Mouse (Mus musculus) frontal cortex, adult 2 months (tissue): Measurements from ENCODE around the gene Nars2. TPM values are rescaled to one million over a fixed set of nuclear protein-coding genes. Genes with fewer than 3 reads are reported as not detected.
A peak's percentile ranks its signal among the peaks of the same experiment; 100 is the strongest.

Source experiments
- DNase-seq, 2 experiments: peaks; one replicate each; pipeline ENCODE4 v3.0.0; 2022; ENCODE audit warnings: low spot score in 1 of 2; ENCODE audit errors: extremely low spot score in 1 of 2
- polyA plus RNA-seq: library from polyadenylated mRNA; depleted of rRNA; stranded (reverse); fragments of >200 nt; gene quantifications from 2 replicates; pipeline ENCODE4 v1.2.3, GENCODE M21; 2012

Gene Nars2
- polyA plus RNA-seq, 1 experiment = 10.1 TPM

GRCm38 (mm10) chr7:96970359-96970758 lies 19.1 kb downstream of the Nars2 start:
- DNase-seq = peak in 1 of 2 experiments; percentile 85

GRCm38 (mm10) chr7:96971027-96971996 lies 20.0 kb downstream of the Nars2 start:
- DNase-seq = no peak

- no peak for DNase-seq
These were observed 21.0 kb downstream of the Nars2 start for GRCm38 (mm10) chr7:96972138-96972904.

- no peak for DNase-seq
These were observed 24.6 kb downstream of the Nars2 start for GRCm38 (mm10) chr7:96975914-96976313.

GRCm38 (mm10) chr7:96977209-96977608 lies 25.9 kb downstream of the Nars2 start:
- DNase-seq = no peak

GRCm38 (mm10) chr7:96981366-96981765 lies 30.1 kb downstream of the Nars2 start:
- DNase-seq = no peak

- peak in 1 of 2 experiments; percentile 48 for DNase-seq
These were observed 32.5 kb downstream of the Nars2 start for GRCm38 (mm10) chr7:96983660-96984347.

GRCm38 (mm10) chr7:96985798-96986197 lies 34.5 kb downstream of the Nars2 start:
- DNase-seq = peak in 1 of 2 experiments; percentile 70

- no peak for DNase-seq
These were observed 35.6 kb downstream of the Nars2 start for GRCm38 (mm10) chr7:96986795-96987445.

GRCm38 (mm10) chr7:96987676-96988075 lies 36.4 kb downstream of the Nars2 start:
- DNase-seq = no peak

GRCm38 (mm10) chr7:97012956-97013355 lies 61.7 kb downstream of the Nars2 start:
- no peak for DNase-seq

GRCm38 (mm10) chr7:97018005-97018404 lies 66.7 kb downstream of the Nars2 start:
- DNase-seq = no peak

GRCm38 (mm10) chr7:97018418-97018817 lies 67.1 kb downstream of the Nars2 start:
- no peak for DNase-seq

GRCm38 (mm10) chr7:97019303-97019702 lies 68.0 kb downstream of the Nars2 start:
- no peak for DNase-seq

GRCm38 (mm10) chr7:97026772-97027358 lies 75.6 kb downstream of the Nars2 start:
- no peak for DNase-seq

GRCm38 (mm10) chr7:97029151-97029550 lies 77.8 kb downstream of the Nars2 start:
- no peak for DNase-seq

GRCm38 (mm10) chr7:97032412-97032811 lies 81.1 kb downstream of the Nars2 start:
- peak in 1 of 2 experiments; percentile 13 for DNase-seq

GRCm38 (mm10) chr7:97039641-97040040 lies 88.3 kb downstream of the Nars2 start:
- no peak for DNase-seq

GRCm38 (mm10) chr7:97041868-97042449 lies 90.7 kb downstream of the Nars2 start:
- no peak for DNase-seq
